Mouse (Mus musculus) frontal cortex, postnatal 36 days (tissue): ENCODE data around the gene Arhgap23.

Experiments used
- DNase-seq, 2 experiments: peaks; one replicate each; pipeline ENCODE4 v3.0.0; 2022; ENCODE audit warnings: low spot score in 2 of 2

The Arhgap23 gene

GRCm38 (mm10) chr11:97466444-97467160 lies 51.3 kb downstream of the Arhgap23 start:
- DNase-seq = no peak

- DNase-seq = peak; percentile 80 to 83
Observed at GRCm38 (mm10) chr11:97468639-97469287, 53.4 kb downstream of the Arhgap23 start.

GRCm38 (mm10) chr11:97469828-97470227 lies 54.5 kb downstream of the Arhgap23 start:
- DNase-seq = no peak

- no peak for DNase-seq
Observed at GRCm38 (mm10) chr11:97471276-97471675, 55.9 kb downstream of the Arhgap23 start.

GRCm38 (mm10) chr11:97476334-97477095 lies 61.2 kb downstream of the Arhgap23 start:
- DNase-seq = peak; percentile 70 to 81

- peak in 1 of 2 experiments; percentile 29 for DNase-seq
Observed at GRCm38 (mm10) chr11:97477431-97477830, 62.1 kb downstream of the Arhgap23 start.

- no peak for DNase-seq
Observed at GRCm38 (mm10) chr11:97478345-97478744, 63.0 kb downstream of the Arhgap23 start.

GRCm38 (mm10) chr11:97479085-97479484 lies 63.8 kb downstream of the Arhgap23 start:
- no peak for DNase-seq

GRCm38 (mm10) chr11:97479824-97480223 lies 64.5 kb downstream of the Arhgap23 start:
- DNase-seq = no peak

GRCm38 (mm10) chr11:97485661-97486060 lies 70.3 kb downstream of the Arhgap23 start:
- no peak for DNase-seq

- DNase-seq = no peak
Observed at GRCm38 (mm10) chr11:97487656-97488055, 72.3 kb downstream of the Arhgap23 start.

GRCm38 (mm10) chr11:97489589-97490324 lies 74.4 kb downstream of the Arhgap23 start:
- DNase-seq = peak; percentile 75 to 81

- no peak for DNase-seq
Observed at GRCm38 (mm10) chr11:97491640-97492039, 76.3 kb downstream of the Arhgap23 start.

GRCm38 (mm10) chr11:97492836-97493235 lies 77.5 kb downstream of the Arhgap23 start:
- no peak for DNase-seq

- no peak for DNase-seq
Observed at GRCm38 (mm10) chr11:97497543-97497942, 82.2 kb downstream of the Arhgap23 start.

GRCm38 (mm10) chr11:97499865-97500719 lies 84.8 kb downstream of the Arhgap23 start, which contains the start of gene 4933428G20Rik:
Gene 4933428G20Rik, minus strand, starts transcription at chr11:97500340.
- no peak for DNase-seq

GRCm38 (mm10) chr11:97500720-97501448 lies 85.6 kb downstream of the Arhgap23 start:
- DNase-seq = no peak

- peak in 1 of 2 experiments; percentile 65 for DNase-seq
Observed at GRCm38 (mm10) chr11:97502383-97502782, 87.0 kb downstream of the Arhgap23 start.

- DNase-seq = no peak
Observed at GRCm38 (mm10) chr11:97502846-97503245, 87.5 kb downstream of the Arhgap23 start.

- DNase-seq = no peak
Observed at GRCm38 (mm10) chr11:97505784-97506183, 90.5 kb downstream of the Arhgap23 start.
